Mouse (Mus musculus) adrenal gland (tissue): Measurements from ENCODE around the gene Pip5k1c.

Source experiments
- intact Hi-C: fragments of 180-260 bp; cut with DNase I; formaldehyde crosslinking; loops from one replicate; pipeline ENCODE4 v1.15.1; 2025

The Pip5k1c gene

GRCm38 (mm10) chr10:81320550-81321347 is 28.0 kb downstream of the Pip5k1c start, which contains the start of gene Cactin:
Cactin (plus strand) TSS chr10:81321103.
- intact Hi-C loops, result no loop called here

GRCm38 (mm10) chr10:81321436-81321835 is 28.7 kb downstream of the Pip5k1c start:
- intact Hi-C loops, result no loop called here

GRCm38 (mm10) chr10:81322444-81322843 is 29.7 kb downstream of the Pip5k1c start:
- intact Hi-C loops, result no loop called here

GRCm38 (mm10) chr10:81323141-81323775 is 30.5 kb downstream of the Pip5k1c start:
- intact Hi-C loops, result no loop called here

GRCm38 (mm10) chr10:81323791-81324530 is 31.2 kb downstream of the Pip5k1c start:
- intact Hi-C loops, result no loop called here

GRCm38 (mm10) chr10:81325176-81325575 is 32.4 kb downstream of the Pip5k1c start:
- intact Hi-C loops, result no loop called here

GRCm38 (mm10) chr10:81325781-81326180 is 33.0 kb downstream of the Pip5k1c start:
- intact Hi-C loops, result no loop called here

GRCm38 (mm10) chr10:81326858-81327257 is 34.1 kb downstream of the Pip5k1c start:
- intact Hi-C loops, result no loop called here

- intact Hi-C loops, result no loop called here
Observed at GRCm38 (mm10) chr10:81327959-81328358, 35.2 kb downstream of the Pip5k1c start.

GRCm38 (mm10) chr10:81328386-81328785 is 35.6 kb downstream of the Pip5k1c start, which contains the start of gene Tbxa2r:
Tbxa2r (plus strand) TSS chr10:81328731.
- intact Hi-C loops, result no loop called here

- intact Hi-C loops, result no loop called here
Observed at GRCm38 (mm10) chr10:81329194-81329975, 36.6 kb downstream of the Pip5k1c start.

- intact Hi-C loops, result no loop called here
Observed at GRCm38 (mm10) chr10:81330007-81330406, 37.2 kb downstream of the Pip5k1c start.

GRCm38 (mm10) chr10:81332277-81332676 is 39.5 kb downstream of the Pip5k1c start:
- intact Hi-C loops, result no loop called here

GRCm38 (mm10) chr10:81334324-81334723 is 41.6 kb downstream of the Pip5k1c start:
- intact Hi-C loops, result no loop called here

GRCm38 (mm10) chr10:81335393-81336340 is 42.9 kb downstream of the Pip5k1c start:
- intact Hi-C loops, result no loop called here

- intact Hi-C loops, result no loop called here
Observed at GRCm38 (mm10) chr10:81336558-81336957, 43.8 kb downstream of the Pip5k1c start.

GRCm38 (mm10) chr10:81340551-81341332 is 48.0 kb downstream of the Pip5k1c start:
- intact Hi-C loops, result loop anchor here (5.0 kb wide), 1 partner anchor 48 kb away; the partner anchor contains the start of genes Pip5k1c and Tjp3

GRCm38 (mm10) chr10:81341333-81341949 is 48.7 kb downstream of the Pip5k1c start:
- intact Hi-C loops, result loop anchor here (5.0 kb wide), 1 partner anchor 49 kb away; the partner anchor contains the start of genes Pip5k1c and Tjp3
